Mouse (Mus musculus) neural tube, embryonic 10.5 days (tissue): ENCODE measurements around the gene Dmbt1.
"Not testable (repeated sequence)": the region's sequence is repeated elsewhere in the genome, so short reads cannot be mapped to it uniquely, and the experiment has no call there.

Source experiments
- DNase-seq: peaks from one replicate; pipeline ENCODE4 v3.0.0-alpha.2; 2017; ENCODE audit warnings: low spot score; ENCODE audit errors: extremely low spot score

Dmbt1 gene

GRCm38 (mm10) chr7:131031755-131032154, at the start of gene Dmbt1:
Gene Dmbt1, plus strand, starts transcription at chr7:131032053.
- no peak for DNase-seq

DNA sequence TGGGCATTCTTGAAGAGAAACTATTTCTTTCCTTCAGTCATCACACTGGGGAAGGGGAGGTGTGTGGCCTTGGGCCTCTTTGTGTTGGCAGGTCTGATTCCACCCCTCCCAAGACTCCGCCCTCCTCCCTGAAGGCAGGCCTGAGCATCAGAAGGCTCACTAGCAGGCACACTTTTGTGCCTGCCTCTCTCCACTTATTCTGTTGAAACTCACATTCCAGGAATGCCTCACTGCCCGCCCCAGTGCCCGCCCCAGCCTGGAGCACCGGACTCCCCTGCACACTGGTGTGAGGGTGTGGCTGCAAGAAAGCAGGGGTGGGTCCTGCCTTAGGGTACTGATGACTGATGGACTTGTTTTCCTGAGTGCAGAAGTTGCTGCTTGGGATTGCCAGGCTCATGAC, 49.5 kb upstream of the Dmbt1 start:
- DNase-seq = no peak

DNA sequence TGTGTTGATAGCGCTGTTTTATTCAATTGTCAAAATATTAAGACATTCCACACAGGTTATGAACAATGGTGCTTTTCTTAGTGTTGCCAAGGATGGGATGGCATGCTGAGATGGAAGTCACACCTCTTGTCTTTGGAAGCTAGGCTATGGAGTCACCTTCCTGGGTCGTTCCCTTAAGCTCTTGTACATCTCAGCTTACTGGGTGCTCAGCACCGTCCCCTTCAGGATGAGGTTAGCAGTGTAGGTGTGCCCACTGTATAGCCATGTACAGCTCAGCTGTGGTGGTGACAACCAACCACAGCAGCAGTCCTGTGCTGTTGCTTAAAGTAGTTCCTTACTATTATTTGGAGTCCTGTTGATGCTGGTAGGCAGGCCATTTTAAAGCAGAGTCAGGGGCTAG, 49.0 kb upstream of the Dmbt1 start:
- DNase-seq = no peak

- DNase-seq = no peak
Observed at GRCm38 (mm10) chr7:130984294-130984693, 47.6 kb upstream of the Dmbt1 start.

GRCm38 (mm10) chr7:130985193-130985592, 46.7 kb upstream of the Dmbt1 start:
- DNase-seq = no peak

DNA sequence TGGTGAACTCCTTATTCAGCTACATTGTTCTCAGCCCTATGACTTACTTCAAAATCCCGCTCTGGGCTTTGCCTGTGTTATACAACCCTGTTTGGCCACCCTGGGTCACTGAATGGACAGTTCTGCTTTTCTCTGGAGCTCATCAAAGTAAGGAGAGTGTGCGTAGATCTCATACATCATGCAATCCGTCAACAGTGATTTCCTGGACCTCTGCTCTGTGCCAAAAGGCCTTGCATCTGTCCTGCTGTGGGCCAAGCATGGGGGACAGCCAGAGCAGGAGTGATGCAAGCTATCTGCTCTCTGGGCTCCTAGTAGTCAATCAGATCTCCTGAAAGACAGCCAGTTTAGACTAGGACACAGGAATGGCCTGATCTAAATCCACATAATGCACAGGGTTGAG, 46.1 kb upstream of the Dmbt1 start:
- DNase-seq = no peak

DNA sequence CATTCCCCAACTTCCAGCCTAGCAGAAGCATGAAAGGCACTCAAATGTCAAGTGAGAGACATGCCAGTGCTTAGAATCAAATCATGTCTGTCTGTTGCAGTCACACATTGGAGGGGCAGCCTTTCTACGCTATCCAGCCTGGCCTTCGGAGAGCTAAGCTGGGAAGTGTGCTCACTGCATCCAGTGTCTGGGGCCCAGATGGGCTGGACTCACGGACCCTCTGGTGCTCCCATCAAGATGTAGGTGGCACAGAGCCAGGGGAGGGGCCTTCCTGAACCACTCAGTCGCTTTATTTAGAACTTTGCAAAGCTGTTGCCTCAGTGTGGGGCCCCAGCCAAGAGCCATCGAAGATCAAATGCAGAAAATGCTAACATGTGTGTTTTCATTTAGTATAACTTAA, 43.7 kb upstream of the Dmbt1 start:
- no peak for DNase-seq

GRCm38 (mm10) chr7:130989371-130989770, 42.5 kb upstream of the Dmbt1 start:
- no peak for DNase-seq

DNA sequence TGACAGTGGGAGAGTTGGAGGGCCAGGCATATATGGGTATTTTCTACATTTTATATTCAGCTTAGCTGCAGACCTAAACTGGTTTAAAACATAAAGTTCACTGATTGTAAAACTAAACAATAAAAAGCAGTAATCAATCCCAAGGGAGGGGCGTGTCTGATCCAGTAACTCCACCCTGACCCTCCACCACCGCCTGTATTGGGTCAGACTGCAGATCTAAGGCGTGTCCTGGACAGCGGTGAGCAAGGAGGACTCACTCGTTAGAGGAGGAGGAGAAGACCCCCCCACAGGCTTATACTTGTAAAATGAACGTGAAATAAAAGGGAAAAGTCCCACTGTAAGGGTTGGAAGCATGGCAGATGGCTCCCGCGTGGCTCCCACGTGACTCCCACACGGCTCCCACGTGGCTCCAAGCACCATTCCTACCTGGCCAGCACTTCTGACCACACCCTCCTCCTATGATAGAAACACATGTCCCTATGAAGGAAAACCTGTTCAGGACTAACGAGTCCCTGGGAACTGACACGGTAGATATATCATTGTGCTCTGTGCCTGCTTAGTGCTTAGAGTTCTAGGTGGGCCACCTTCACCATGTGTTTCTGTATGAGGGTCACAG, 40.6 kb upstream of the Dmbt1 start:
- no peak for DNase-seq

- DNase-seq = no peak
Observed at GRCm38 (mm10) chr7:130993907-130994306, 37.9 kb upstream of the Dmbt1 start.

DNA sequence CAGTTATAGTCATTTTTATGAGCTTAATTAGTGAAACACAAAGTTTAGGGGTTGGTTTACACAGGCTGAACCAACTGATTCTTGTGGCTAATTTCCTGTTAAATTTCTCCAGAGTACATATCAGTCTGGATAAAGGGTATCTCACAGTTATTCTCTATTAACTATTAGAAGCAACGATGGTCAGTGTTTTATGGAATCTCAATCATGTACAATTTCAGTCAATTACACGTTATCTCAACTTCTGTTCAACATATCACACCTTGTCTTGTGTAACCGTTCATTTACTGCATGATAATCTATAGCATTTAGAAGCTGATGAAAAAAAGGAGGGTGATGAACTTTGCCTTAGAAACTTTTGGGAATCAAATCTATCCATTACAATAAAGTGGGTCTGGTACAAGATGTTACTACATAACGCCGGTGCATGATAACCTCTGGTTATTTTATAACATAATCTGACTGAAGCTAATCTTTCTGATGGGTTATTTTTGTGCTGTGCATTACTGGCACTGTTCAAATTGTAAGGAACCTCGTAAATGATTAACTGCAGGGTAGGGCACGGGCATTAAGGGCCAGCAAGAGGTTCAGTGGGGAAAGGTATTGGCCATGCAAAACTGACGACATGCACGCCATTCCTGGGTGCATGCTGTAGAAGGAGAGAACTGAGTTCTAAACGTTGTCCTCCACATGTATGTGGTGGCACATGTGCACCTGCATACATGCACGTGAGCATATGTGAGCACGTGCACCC, 29.7 kb upstream of the Dmbt1 start:
- DNase-seq = no peak

GRCm38 (mm10) chr7:131004071-131004470, 27.8 kb upstream of the Dmbt1 start:
- no peak for DNase-seq

DNA sequence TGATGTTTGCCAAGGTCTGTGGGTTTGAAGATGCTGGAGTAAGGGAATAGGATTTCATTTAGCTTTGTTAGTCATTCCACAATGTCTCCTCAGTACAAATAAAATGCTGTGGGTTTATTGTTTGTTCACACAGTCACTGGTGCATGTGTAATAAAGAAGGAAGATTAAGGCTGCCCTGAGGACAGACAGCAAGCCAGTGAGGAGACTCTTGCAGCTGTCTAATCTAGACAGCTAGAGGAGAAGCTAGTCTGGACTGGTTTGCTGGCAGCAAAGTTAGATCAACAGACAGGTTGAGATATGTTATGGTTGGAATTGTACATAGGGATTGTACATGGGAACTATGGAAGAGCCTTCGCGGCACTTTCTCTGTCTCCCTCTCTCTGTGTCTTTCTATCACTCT, 24.6 kb upstream of the Dmbt1 start:
- DNase-seq = no peak

DNA sequence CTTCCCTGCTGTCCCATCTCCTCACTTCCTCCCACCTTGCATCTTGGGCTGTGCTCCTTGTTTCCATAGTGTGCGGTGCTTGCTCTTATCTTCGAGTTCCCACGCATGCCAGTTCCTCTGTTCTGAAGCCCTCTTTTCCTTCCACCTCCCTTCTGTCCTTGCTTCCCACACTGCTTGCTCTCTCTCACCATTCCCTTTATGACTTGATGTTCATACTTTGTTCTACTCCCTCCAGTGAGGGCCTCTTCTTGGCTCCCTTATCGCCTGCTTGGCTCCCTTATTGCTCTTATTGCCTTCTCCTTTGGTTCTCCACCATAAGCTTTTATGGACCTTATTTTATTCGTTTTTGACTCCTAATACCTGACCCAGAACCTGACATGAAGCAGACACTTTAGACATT, 22.7 kb upstream of the Dmbt1 start:
- DNase-seq = no peak

DNA sequence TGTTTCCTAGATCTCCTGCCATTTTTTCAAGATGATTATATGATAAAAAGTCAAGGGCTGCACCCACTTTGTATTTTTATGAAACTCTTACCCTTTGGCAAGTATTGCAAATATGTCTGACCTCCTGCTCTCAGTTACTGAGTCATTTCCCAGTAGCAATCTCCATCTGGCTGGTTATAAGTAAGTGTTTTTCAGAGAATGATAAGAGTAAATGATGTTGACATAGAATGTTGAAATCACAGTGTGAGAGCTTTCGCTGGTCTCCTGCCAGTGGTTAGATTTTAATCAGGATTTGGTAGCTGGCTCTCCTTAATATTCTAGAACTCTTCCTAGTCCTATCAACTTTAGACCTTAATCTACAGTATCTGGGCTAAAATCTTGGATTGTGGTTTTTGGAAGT, 20.0 kb upstream of the Dmbt1 start:
- no peak for DNase-seq

DNA sequence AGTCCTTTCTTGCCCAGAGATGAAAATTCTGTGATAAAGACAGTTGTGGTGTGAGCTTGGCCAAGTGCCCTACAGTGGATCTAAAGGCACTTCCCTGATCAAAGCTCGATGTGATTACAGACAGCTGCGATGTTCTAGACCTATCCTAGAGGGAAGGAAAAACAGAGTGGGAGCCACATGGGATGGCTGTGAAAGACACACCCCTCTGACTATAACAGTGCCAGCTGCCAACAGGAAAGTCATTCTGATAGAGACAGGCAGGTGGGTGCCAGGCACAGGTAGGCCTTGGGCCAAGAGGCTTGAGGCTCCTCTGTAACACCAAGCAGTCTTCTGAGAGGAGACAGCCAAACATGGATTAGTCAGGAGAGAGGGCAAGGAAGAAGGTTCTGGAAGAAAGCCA, 12.7 kb upstream of the Dmbt1 start:
- DNase-seq = no peak

GRCm38 (mm10) chr7:131024807-131025206, 7.0 kb upstream of the Dmbt1 start:
- no peak for DNase-seq

DNA sequence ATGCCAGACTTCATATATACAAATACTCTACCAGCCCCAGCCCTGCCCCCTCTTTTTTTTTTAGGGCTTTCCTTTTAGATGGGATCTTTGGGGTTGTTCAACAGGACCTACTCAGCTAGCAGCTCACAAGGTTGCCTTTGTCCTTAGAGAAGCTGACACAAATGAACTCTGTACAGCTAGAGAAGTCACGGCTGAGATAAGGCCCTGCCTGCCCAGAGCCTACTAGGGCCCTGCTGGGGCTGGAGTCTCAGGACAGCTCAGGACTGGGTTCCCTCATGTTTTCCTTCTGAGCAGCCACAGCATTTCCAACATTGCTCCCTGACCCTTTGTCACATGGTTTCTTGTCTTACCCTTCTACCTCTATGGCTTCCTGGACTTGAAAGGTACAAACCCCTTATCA, 4.3 kb upstream of the Dmbt1 start:
- DNase-seq = no peak

DNA sequence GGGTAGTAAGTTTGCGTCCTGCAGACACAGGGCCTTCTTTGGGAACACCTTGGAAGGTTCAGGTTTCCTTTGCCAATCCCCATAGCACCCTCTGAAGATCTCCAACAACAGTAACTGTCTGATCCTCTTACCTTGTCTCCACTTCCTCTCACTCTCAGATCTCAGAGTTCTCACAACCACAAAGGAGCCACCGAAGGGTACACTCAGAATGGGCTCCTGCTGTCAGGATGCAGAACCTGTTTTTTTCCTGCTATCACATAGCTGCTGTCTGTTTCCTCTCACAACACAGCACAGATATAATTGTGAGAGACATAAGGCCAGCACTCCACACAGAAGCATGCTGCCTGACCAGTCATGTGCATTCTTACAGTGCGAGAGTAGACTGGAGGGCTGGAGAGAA, 4.5 kb downstream of the Dmbt1 start:
- no peak for DNase-seq

DNA sequence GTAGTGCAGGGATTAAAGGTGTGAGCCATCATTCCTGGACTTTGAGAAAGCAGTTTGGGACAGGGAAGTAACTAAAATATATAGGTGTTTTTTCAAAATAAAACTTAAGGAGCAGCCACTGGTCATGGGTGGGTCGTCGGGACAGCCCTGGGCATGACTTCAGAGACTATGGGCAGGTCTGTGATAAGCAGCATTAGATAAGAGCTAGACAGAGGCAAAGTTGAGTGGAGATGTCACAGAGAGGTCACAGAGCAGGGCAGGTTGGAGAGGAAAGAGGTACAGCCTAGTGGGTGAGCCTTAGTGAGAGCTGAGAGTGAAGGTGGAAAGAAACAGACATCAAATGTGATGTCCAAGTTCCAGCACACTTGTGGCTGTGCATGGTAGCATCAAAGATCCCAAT, 5.2 kb downstream of the Dmbt1 start:
- no peak for DNase-seq

DNA sequence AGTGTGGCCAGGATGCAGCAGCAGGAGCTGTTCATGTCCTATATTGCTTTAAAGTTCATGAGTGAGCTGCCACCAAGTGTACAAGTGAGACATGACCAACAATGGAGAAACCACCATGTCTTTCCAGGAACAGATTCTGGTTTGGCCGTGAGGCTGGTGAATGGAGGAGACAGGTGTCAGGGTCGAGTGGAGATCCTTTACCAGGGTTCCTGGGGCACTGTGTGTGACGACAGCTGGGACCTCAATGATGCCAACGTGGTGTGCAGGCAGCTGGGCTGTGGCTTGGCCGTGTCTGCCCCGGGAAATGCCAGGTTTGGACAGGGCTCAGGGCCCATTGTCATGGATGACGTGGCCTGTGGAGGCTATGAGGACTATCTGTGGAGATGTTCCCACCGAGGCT, 8.9 kb downstream of the Dmbt1 start:
- DNase-seq = not testable (repeated sequence)

- DNase-seq = no peak
Observed at GRCm38 (mm10) chr7:131042657-131043056, 10.8 kb downstream of the Dmbt1 start.

DNA sequence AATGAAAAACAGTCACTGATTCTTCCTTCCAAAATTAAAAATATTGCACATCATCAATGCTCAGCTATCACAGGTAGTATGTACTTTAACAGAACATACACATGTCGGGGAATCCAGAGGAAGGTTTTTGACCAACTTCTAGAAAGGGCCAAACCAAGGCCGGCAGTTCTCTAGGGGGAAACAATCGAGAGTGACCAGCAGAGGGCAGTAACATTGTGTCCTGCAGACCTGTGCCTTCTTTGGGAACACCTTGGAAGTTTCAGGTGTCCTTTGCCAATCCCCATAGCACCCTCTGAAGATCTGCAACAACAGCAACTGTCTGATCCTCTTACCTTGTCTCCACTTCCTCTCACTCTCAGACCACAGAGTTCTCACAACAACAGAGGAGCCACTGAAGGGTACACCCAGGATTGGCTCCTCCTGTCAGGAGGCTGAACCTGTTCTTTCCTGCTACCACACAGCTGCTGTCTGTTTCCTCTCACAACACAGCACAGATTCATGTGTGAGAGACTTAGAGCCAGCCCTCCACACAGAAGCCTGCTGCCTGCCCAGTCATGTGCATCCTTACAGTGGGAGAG, 13.5 kb downstream of the Dmbt1 start:
- DNase-seq = not testable (repeated sequence)
